Mouse (Mus musculus) small intestine, adult 2 months (tissue): ENCODE data around the gene Cuedc1.

Experiments
- CTCF ChIP-seq: fragments of 200-500 bp; IDR thresholded peaks from 2 replicates; pipeline ENCODE4 v1.5.1; 2012; ENCODE audit warnings: low read depth, mild to moderate bottlenecking, control low read depth, inconsistent platforms, low read length, moderate library complexity, mixed read lengths; ENCODE audit not compliant: insufficient replicate concordance, insufficient read length; ENCODE audit errors: extremely low read depth
- POLR2A ChIP-seq: fragments of 200-500 bp; IDR thresholded peaks from 2 replicates; pipeline ENCODE4 v1.6.1; 2012; ENCODE audit warnings: low read depth, mild to moderate bottlenecking, control low read depth, inconsistent platforms, low read length, moderate library complexity

DNA sequence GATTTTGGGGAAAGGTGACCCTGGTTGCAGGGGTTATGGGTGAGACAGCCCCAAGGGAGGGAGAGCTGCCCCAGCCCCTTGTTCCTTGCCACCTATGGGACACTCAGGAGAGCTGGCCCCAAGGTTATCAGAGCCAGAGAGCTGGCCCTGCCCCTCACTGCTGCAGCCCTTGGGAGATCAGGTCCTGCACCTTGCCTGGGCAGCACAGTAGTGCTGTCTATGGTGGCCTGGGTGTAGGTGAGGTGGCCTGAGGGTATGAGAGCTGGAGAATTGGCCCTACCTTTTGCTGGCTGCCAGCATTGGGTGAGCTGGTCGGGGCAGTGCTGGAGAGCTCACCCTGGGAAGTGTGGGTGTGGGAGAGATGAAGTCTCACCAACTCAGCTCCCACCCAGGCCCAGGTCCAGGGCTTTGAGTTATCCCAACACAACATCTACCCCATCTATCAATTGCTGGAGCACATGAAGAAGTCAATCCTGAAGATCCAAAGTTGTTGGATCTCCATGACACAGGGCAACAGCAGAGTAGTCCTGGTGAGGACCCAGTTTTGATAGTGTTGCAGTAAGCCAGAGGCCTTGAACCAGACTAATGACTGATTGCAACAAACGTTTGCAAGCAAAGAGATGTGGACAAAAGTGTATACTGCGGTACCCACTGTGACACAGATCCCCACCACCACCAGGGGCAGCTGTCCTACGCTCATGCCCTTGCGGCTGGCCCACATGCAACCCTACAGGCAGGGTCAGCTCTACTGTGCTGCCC, 114.1 kb downstream of the Cuedc1 start:
- TF ChIP-seq CTCF (no peak), POLR2A (no peak)
